Mouse (Mus musculus) midbrain, postnatal 0 days (tissue): ENCODE data around the gene Ccdc27. TPM values are rescaled to one million over a fixed set of nuclear protein-coding genes. Genes with fewer than 3 reads are reported as not detected.
A peak's percentile ranks its signal among the peaks of the same experiment; 100 is the strongest.

Experiments used
- ATAC-seq: fragments of 200-750 bp; cut with Nextera tagmentation; 2 replicates; pipeline ENCODE4 v1.8.0; 2017; ENCODE audit warnings: moderate number of reproducible peaks, mild to moderate bottlenecking, moderate TSS enrichment, moderate library complexity; ENCODE audit not compliant: low FRiP score
- DNase-seq: peaks from one replicate; pipeline ENCODE4 v3.0.0-alpha.2; 2015; ENCODE audit warnings: low spot score
- H3K27ac ChIP-seq: fragments of 300-500 bp; sonication (generic); 2 replicates; pipeline ENCODE4 v1.5.1; 2014; ENCODE audit warnings: low read depth, mild to moderate bottlenecking, low read length, mixed read lengths
- H3K27me3 ChIP-seq: fragments of 300-500 bp; sonication (generic); 2 replicates; pipeline ENCODE4 v1.6.1; 2014; ENCODE audit warnings: low read length, control low read depth, mixed read lengths; ENCODE audit not compliant: insufficient read depth
- H3K36me3 ChIP-seq: fragments of 300-500 bp; sonication (generic); 2 replicates; pipeline ENCODE4 v1.6.1; 2014; ENCODE audit warnings: low read length, control low read depth, mixed read lengths; ENCODE audit not compliant: insufficient read depth
- H3K4me1 ChIP-seq: fragments of 300-500 bp; sonication (generic); 2 replicates; pipeline ENCODE4 v1.6.1; 2014; ENCODE audit warnings: mild to moderate bottlenecking, control low read depth, antibody characterized with exemption, low read length, mixed read lengths; ENCODE audit not compliant: insufficient read depth
- H3K4me2 ChIP-seq: fragments of 300-500 bp; sonication (generic); 2 replicates; pipeline ENCODE4 v1.6.1; 2014; ENCODE audit warnings: low read depth, mild to moderate bottlenecking, low read length, mixed read lengths; ENCODE audit not compliant: poor library complexity, severe bottlenecking
- H3K4me3 ChIP-seq: fragments of 300-500 bp; sonication (generic); 2 replicates; pipeline ENCODE4 v1.5.1; 2014; ENCODE audit warnings: low read depth, mild to moderate bottlenecking, low read length, moderate library complexity
- H3K9ac ChIP-seq: fragments of 300-500 bp; sonication (generic); replicated peaks from 2 replicates; pipeline ENCODE4 v1.6.1; 2014; ENCODE audit warnings: mild to moderate bottlenecking, low read length, moderate library complexity, mixed read lengths; ENCODE audit not compliant: poor library complexity, severe bottlenecking
- H3K9me3 ChIP-seq: fragments of 300-500 bp; sonication (generic); 2 replicates; pipeline ENCODE4 v1.6.1; 2016; ENCODE audit warnings: low read length, control low read depth
- CTCF ChIP-seq: IDR thresholded peaks from 2 replicates; pipeline ENCODE4 v1.5.1; 2016; ENCODE audit warnings: antibody characterized with exemption, mild to moderate bottlenecking
- WGBS: fragments of 180-500 bp; shearing (Covaris S2); extraction: QIAGEN DNeasy Blood & Tissue Kit; methylation state at CpG from one replicate; pipeline ENCODE4 v1.1.7; 2014; 5-methylcytosine and 5-hydroxymethylcytosine counted together
- polyA plus RNA-seq: library from polyadenylated mRNA; unstranded; fragments of >200 nt; fragmentation: Nextera tagmentation; extraction: Ambion mirVana; gene quantifications from 2 replicates; pipeline ENCODE4 v1.2.1, GENCODE M21; 2015
- total RNA-seq: library from RNA; depleted of rRNA; stranded (reverse); fragments of >200 nt; gene quantifications from 2 replicates; pipeline ENCODE4 v1.2.3, GENCODE M21; 2014

Gene Ccdc27
- total and polyA plus RNA-seq, 2 experiments from 2014 or later, result not detected

- TF ChIP-seq CTCF, result peak; percentile 58
- no peak overlapping the region for H3K9ac ChIP-seq
- H3K27ac ChIP-seq, result no peak overlapping the region
- H3K4me2 ChIP-seq, result no peak overlapping the region
- peaks cover 60% of the 10 kb centered on the region for H3K36me3 ChIP-seq
- DNase-seq, result no peak
- 80% methylated on average over 7 of the region's 7 CpGs for WGBS
- H3K9me3 ChIP-seq, result no peaks in the 10 kb centered on the region
- no peaks in the 10 kb centered on the region for H3K4me1 ChIP-seq
- no peaks in the 10 kb centered on the region for H3K27me3 ChIP-seq
- no peak for ATAC-seq
- H3K4me3 ChIP-seq, result no peak overlapping the region
Observed at GRCm38 (mm10) chr4:154019571-154019970, 22.9 kb downstream of the Ccdc27 start.

GRCm38 (mm10) chr4:154015476-154015875 lies 27.0 kb downstream of the Ccdc27 start:
- Histone ChIP-seq H3K27ac (no peak overlapping the region), H3K4me2 (no peak overlapping the region), H3K36me3 (peaks cover 46% of the 10 kb centered on the region), H3K4me3 (no peak overlapping the region), H3K4me1 (peaks cover 13% of the 10 kb centered on the region), H3K9me3 (no peaks in the 10 kb centered on the region), H3K9ac (no peak overlapping the region), H3K27me3 (no peaks in the 10 kb centered on the region)
- DNase-seq (no peak), ATAC-seq (no peak)
- 90% methylated on average over 11 of the region's 11 CpGs for WGBS
- TF ChIP-seq CTCF, result no peak

GRCm38 (mm10) chr4:154012132-154012882 lies 30.2 kb downstream of the Ccdc27 start:
- peak; percentile 8; the same call in 1 of the 2 replicates for ATAC-seq
- DNase-seq, result peak; percentile 27
- H3K4me3 ChIP-seq, result peak overlapping the region; percentile 98
- H3K4me2 ChIP-seq, result peak overlapping the region; percentile 88
- no peaks in the 10 kb centered on the region for H3K9me3 ChIP-seq
- TF ChIP-seq CTCF, result no peak
- no peaks in the 10 kb centered on the region for H3K27me3 ChIP-seq
- peak overlapping the region; percentile 74 for H3K27ac ChIP-seq
- H3K4me1 ChIP-seq, result peaks cover 13% of the 10 kb centered on the region
- peaks cover 18% of the 10 kb centered on the region for H3K36me3 ChIP-seq
- WGBS, result 4% methylated on average over 43 of the region's 55 CpGs
- H3K9ac ChIP-seq, result peak overlapping the region; percentile 96

GRCm38 (mm10) chr4:154011646-154012089 lies 30.8 kb downstream of the Ccdc27 start, which contains the start of gene Lrrc47:
Gene Lrrc47, plus strand, starts transcription at chr4:154011731.
- WGBS, result 0% methylated on average over 38 of the region's 59 CpGs
- H3K9me3 ChIP-seq, result no peaks in the 10 kb centered on the region
- no peaks in the 10 kb centered on the region for H3K27me3 ChIP-seq
- DNase-seq (peak; percentile 91), ATAC-seq (peak; percentile 90)
- peak within 1 kb of the TSS; percentile 74 for H3K27ac ChIP-seq
- peaks cover 18% of the 10 kb centered on the region for H3K36me3 ChIP-seq
- H3K4me3 ChIP-seq, result peak within 1 kb of the TSS; percentile 98
- H3K9ac ChIP-seq, result peak within 1 kb of the TSS; percentile 96
- 0 out of 2 replicates have a peak, but pooled peaks have one; percentile 6 for TF ChIP-seq CTCF
- H3K4me1 ChIP-seq, result peaks cover 13% of the 10 kb centered on the region
- peak within 1 kb of the TSS; percentile 88 for H3K4me2 ChIP-seq

- TF ChIP-seq CTCF, result no peak
- ATAC-seq, result no peak; the same call in 1 of the 2 replicates
- 28% methylated on average over 13 of the region's 13 CpGs for WGBS
Observed at GRCm38 (mm10) chr4:154010907-154011645, 31.4 kb downstream of the Ccdc27 start.

More at GRCm38 (mm10) chr4:154010907-154011645, 31.4 kb downstream of the Ccdc27 start:
- no peaks in the 10 kb centered on the region for H3K9me3 ChIP-seq
- H3K36me3 ChIP-seq, result peaks cover 18% of the 10 kb centered on the region
- H3K27ac ChIP-seq, result peak overlapping the region; percentile 62
- H3K4me3 ChIP-seq, result peak overlapping the region; percentile 98
- H3K9ac ChIP-seq, result peak overlapping the region; percentile 96
- peak overlapping the region; percentile 88 for H3K4me2 ChIP-seq
- H3K27me3 ChIP-seq, result no peaks in the 10 kb centered on the region
- peaks cover 13% of the 10 kb centered on the region for H3K4me1 ChIP-seq
- DNase-seq, result no peak
